Mouse (Mus musculus) common myeloid progenitor, adult 5-6 weeks (primary cell): ENCODE measurements around the gene Sdccag8. TPM values are rescaled to one million over a fixed set of nuclear protein-coding genes. Genes with fewer than 3 reads are reported as not detected.

Source experiments
- ATAC-seq: replicated peaks from 2 replicates; pipeline ENCODE4 v1.8.0; 2016; ENCODE audit warnings: low read depth, mild to moderate bottlenecking, moderate TSS enrichment, inconsistent platforms; ENCODE audit not compliant: poor library complexity, severe bottlenecking
- total RNA-seq: library from RNA; stranded (forward); fragments of 200-1000, 187-1606 nt; gene quantifications from 2 replicates; pipeline ENCODE4 v1.2.3, GENCODE M21; 2017

The Sdccag8 gene
- total RNA-seq, 1 experiment from 2014 or later, result 29.6 TPM

GRCm38 (mm10) chr1:177029032-177029431 lies 214.6 kb downstream of the Sdccag8 start:
- ATAC-seq, result no peak

- ATAC-seq, result no peak
Observed at GRCm38 (mm10) chr1:177030669-177031068, 216.2 kb downstream of the Sdccag8 start.

- no peak for ATAC-seq
Observed at GRCm38 (mm10) chr1:177031196-177031595, 216.7 kb downstream of the Sdccag8 start.

GRCm38 (mm10) chr1:177032233-177032632 lies 217.8 kb downstream of the Sdccag8 start:
- ATAC-seq, result no peak

DNA sequence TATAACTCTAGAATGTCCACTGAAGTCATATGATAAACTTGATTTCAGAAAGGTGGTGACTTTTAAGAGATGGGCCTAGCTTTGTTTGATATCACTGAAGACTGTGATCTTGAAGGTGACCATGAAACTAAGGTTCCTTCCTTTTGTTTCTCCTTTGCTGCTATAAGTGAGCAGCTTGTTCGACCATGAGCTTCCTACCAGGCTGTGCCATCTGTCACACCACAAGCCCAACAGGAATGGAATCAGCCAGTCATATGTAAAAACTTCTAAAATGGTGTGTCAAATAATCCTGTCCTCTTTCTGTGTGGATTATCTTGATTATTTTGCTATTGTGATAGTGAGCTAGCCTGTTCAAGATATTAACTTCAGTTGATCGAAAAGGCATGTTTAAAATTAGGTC lies 221.0 kb downstream of the Sdccag8 start:
- ATAC-seq, result no peak

- no peak for ATAC-seq
Observed at GRCm38 (mm10) chr1:177038383-177038782, 223.9 kb downstream of the Sdccag8 start.

DNA sequence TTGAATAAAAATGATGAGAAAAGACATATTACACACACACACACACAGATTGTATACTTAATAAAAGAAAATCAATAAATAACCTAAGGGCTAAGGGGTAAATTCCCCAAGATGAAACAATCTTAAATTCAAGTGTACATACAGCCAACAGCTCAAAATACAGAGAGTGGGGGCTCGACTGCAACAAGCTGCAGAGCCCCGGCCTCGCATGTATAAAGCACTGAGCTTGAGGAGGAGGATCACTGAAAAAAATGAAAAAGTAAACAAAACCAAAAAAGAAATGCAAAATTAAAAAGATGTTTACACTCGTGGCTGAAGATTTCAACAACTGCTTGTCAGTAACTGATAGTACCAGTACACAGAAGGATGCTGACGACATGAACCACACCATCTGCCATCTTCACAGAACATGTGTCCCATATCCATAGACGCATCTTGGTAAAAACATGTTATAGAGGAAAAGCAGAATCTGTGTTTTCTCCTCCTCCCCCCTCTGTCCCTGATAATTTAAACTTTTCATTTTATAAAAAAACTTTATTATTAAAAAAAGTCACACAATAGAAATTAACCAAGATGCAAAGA lies 224.7 kb downstream of the Sdccag8 start:
- ATAC-seq, result no peak

DNA sequence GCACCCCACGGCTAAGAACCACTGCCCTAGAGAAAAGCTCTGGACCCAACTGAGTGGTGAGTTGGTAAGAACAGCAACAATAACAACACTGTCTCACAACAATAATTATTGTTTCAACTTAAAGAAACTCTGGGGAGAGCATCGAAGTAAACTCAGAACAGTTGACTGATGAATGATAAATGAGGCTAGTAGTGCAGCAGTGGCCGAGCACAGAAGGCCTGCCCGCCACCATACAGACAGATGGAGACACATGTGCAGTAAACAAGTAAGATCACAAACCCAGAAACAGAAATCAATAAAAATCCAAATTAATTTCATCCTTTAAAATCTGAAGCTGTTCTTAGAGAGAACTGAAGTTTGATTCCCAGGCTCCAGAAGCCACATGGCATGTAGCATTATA lies 225.6 kb downstream of the Sdccag8 start:
- ATAC-seq, result 0 out of 2 replicates have a peak, but pooled peaks have one; percentile 29

DNA sequence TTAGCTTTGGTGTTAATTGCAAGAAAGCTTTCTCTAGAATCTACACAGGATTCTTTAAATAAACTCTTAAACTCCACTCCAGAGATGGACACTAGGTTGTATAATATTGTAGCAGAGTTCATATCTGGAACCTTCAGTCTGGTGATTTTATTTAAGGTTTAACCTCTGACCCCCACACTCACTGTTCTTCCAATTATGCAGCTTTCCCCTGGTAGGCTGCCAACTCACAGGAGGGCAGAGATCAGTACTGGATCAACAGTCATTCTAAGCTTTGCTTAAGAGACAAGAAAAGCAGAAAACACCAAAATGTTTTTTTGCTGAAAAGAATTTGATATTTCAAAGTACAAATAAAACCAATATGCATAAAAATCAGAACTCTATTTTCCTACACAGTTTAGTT lies 231.4 kb downstream of the Sdccag8 start:
- ATAC-seq, result no peak

DNA sequence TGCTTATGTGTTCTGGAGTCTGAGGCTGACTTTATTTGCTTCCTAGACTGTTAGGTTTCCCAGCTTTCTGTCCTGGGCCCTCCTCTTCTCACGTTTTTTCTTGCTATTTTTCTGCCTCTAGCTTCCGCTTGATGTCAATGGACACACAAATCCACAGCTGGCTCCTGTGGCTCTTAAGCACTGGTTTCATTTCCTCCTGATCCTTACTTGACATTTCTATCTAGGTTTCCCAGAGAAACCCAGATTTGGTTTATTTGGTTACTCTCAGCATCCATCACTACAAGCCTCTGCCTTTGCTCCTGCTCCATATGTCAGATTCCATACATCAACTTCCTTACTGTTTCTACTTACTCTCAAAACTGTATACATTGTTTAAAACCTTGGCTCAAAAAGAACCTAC lies 232.5 kb downstream of the Sdccag8 start:
- ATAC-seq, result no peak

- ATAC-seq, result no peak
Observed at GRCm38 (mm10) chr1:177048773-177049172, 234.3 kb downstream of the Sdccag8 start.

GRCm38 (mm10) chr1:177051366-177051963 lies 237.0 kb downstream of the Sdccag8 start:
- ATAC-seq, result no peak

DNA sequence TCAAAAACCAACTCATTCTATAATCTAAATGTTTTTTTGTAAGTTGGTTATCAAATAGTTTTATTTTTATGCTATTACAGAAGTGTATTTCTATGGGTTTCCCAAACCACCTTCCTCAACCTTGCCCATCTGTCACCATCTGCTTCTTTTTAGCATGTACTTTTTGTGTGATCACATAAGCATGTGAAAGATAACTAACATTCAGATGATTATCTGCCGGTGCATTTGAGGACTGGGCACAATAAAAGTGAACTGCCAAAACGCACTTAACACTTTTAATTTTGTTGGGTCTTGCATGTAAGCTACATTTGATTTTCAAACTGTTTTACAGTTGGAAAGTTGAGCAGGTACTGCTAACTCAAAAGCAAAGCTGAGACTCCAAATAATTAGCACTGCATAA lies 240.4 kb downstream of the Sdccag8 start:
- no peak for ATAC-seq

DNA sequence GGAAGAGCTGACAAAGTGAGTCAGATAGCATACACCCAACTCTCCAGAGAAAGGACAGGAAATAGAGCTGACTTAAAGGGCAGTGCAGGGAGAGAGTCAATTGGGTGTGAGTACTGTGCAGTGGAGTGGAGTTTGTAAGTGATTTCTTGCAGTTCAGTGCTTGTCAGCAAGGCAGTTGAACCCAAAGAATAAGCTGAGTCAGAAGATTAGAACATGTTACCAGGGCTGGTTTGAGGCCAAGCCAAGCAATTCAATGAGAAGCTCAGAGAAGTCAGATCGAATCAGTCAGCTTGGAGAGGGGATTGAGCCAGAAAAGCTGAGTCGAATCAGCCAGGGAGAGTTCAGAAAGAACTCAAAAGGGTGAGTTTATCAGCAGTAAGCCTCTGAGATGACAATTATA lies 247.3 kb downstream of the Sdccag8 start:
- ATAC-seq, result no peak

DNA sequence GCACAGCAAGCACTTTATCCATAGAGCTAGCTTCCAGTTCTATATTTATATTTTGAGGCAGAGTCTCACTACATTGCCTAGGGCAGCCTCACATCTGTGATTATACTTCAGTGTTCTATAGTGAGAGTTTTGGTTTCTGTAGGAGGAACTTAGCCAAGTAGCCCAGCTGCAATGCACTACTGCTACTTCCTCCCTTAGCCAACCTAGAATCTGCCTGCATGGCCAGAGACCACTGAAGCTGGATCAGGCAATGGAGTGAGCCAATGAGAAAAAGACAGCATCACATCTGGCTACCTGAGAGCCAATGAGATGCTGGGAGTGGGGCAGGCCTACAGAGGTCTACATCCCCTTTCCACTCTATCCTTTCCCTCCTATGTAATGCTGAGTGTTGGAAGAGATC lies 251.3 kb downstream of the Sdccag8 start:
- ATAC-seq, result peak; percentile 58

GRCm38 (mm10) chr1:177067123-177067646 lies 252.7 kb downstream of the Sdccag8 start:
- no peak for ATAC-seq

DNA sequence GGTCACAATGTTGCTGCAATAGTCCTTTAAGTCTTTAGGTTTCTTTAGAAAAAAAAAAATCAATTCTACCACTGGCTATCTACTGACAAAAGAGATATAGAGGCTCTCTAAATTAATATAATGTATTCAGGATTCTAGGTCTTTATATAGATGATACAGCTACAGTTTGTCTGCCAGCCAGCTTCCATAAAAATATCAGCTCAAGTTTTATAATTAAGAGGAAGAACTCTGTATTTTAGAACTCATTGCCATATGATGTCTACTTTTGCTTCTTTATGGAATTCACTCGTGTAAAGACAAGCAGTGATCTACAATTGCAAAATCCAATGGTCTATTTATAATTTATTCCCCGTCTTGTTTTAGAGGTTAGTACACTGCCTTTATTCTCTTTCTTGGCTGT lies 254.7 kb downstream of the Sdccag8 start:
- no peak for ATAC-seq

Other genes with a start within 250 kb of the Sdccag8 start
- gene Cep170, start 593 bp upstream of the Sdccag8 start, total RNA-seq, result 51.8 TPM in 2 replicates